Mouse (Mus musculus) testis, adult 2 months (tissue): ENCODE data around the gene Pik3r1.

ENCODE experiments used
- CTCF ChIP-seq: fragments of 200-500 bp; IDR thresholded peaks from 2 replicates; pipeline ENCODE4 v1.5.1; 2012; ENCODE audit warnings: low read depth, mild to moderate bottlenecking, inconsistent platforms, low read length, moderate library complexity; ENCODE audit not compliant: control insufficient read depth, insufficient read depth, insufficient replicate concordance
- POLR2A ChIP-seq: fragments of 200-500 bp; IDR thresholded peaks from 2 replicates; pipeline ENCODE4 v1.6.1; 2012; ENCODE audit warnings: low read depth, mild to moderate bottlenecking, inconsistent platforms, low read length, moderate library complexity; ENCODE audit not compliant: control insufficient read depth

- no peak for TF ChIP-seq CTCF
- TF ChIP-seq POLR2A, result no peak
Measured at GRCm38 (mm10) chr13:101764111-101764510, 3.9 kb downstream of the Pik3r1 start.
